Mouse (Mus musculus) embryo, embryonic 10 days (tissue): ENCODE results near the gene Sp4.

Experiments used
- DNase-seq: peaks from one replicate; pipeline ENCODE4 v3.0.0-alpha.2; 2015; ENCODE audit warnings: low spot score

Gene Sp4

GRCm38 (mm10) chr12:118301072-118301865 is at the start of gene Sp4:
Sp4 (minus strand) TSS chr12:118301440.
- DNase-seq = peak; percentile 94

GRCm38 (mm10) chr12:118339107-118339506 is 37.9 kb upstream of the Sp4 start:
- DNase-seq = no peak

- no peak for DNase-seq
These were observed 37.0 kb upstream of the Sp4 start for GRCm38 (mm10) chr12:118338243-118338642.

GRCm38 (mm10) chr12:118337291-118337690 is 36.1 kb upstream of the Sp4 start:
- DNase-seq = no peak

- no peak for DNase-seq
These were observed 27.6 kb upstream of the Sp4 start for GRCm38 (mm10) chr12:118328739-118329249.

- DNase-seq = no peak
These were observed 26.3 kb upstream of the Sp4 start for GRCm38 (mm10) chr12:118327566-118327965.

- no peak for DNase-seq
These were observed 24.9 kb upstream of the Sp4 start for GRCm38 (mm10) chr12:118326161-118326560.

- no peak for DNase-seq
These were observed 18.8 kb upstream of the Sp4 start for GRCm38 (mm10) chr12:118320076-118320475.

GRCm38 (mm10) chr12:118314477-118314845 is 13.2 kb upstream of the Sp4 start:
- DNase-seq = peak; percentile 27

GRCm38 (mm10) chr12:118313805-118314476 is 12.7 kb upstream of the Sp4 start:
- no peak for DNase-seq

- DNase-seq = no peak
These were observed 2.3 kb upstream of the Sp4 start for GRCm38 (mm10) chr12:118303586-118303985.

GRCm38 (mm10) chr12:118303066-118303465 is 1.8 kb upstream of the Sp4 start:
- DNase-seq = no peak

- peak; percentile 98 for DNase-seq
These were observed 911 bp upstream of the Sp4 start for GRCm38 (mm10) chr12:118301866-118302835.

GRCm38 (mm10) chr12:118300754-118301071 is 527 bp downstream of the Sp4 start:
- DNase-seq = no peak

- peak; percentile 48 for DNase-seq
These were observed 1.3 kb downstream of the Sp4 start for GRCm38 (mm10) chr12:118299956-118300355.

GRCm38 (mm10) chr12:118299172-118299571 is 2.1 kb downstream of the Sp4 start:
- no peak for DNase-seq

- no peak for DNase-seq
These were observed 2.7 kb downstream of the Sp4 start for GRCm38 (mm10) chr12:118298516-118298915.

- no peak for DNase-seq
These were observed 5.0 kb downstream of the Sp4 start for GRCm38 (mm10) chr12:118296236-118296635.

- DNase-seq = no peak
These were observed 5.4 kb downstream of the Sp4 start for GRCm38 (mm10) chr12:118295793-118296192.

- DNase-seq = no peak
These were observed 12.3 kb downstream of the Sp4 start for GRCm38 (mm10) chr12:118288947-118289346.

GRCm38 (mm10) chr12:118285099-118285498 is 16.1 kb downstream of the Sp4 start:
- DNase-seq = no peak

- DNase-seq = no peak
These were observed 19.3 kb downstream of the Sp4 start for GRCm38 (mm10) chr12:118281961-118282360.
